Mouse (Mus musculus) stomach, postnatal 0 days (tissue): ENCODE measurements at regions not wholly inside any gene's neighbourhood (a gene's known extent, or its start where the extent isn't known, plus 50 kb on each side); places are given as distances from the start of the nearest gene placed in this dataset.
A peak's percentile ranks its signal among the peaks of the same experiment; 100 is the strongest.

Experiments used
- ATAC-seq: fragments of 200-750 bp; cut with Nextera tagmentation; 2 replicates; pipeline ENCODE4 v1.8.0; 2017; ENCODE audit not compliant: low FRiP score, low TSS enrichment
- DNase-seq: peaks from one replicate; pipeline ENCODE4 v3.0.0-alpha.2; 2016; ENCODE audit warnings: low spot score
- H3K27ac ChIP-seq: fragments of 300-500 bp; sonication (generic); replicated peaks from 2 replicates; pipeline ENCODE4 v1.5.1; 2014; ENCODE audit warnings: mild to moderate bottlenecking, control low read depth
- H3K27me3 ChIP-seq: fragments of 300-500 bp; sonication (generic); 2 replicates; pipeline ENCODE4 v1.6.1; 2014; ENCODE audit warnings: low read length; ENCODE audit not compliant: control insufficient read depth, insufficient read depth
- H3K36me3 ChIP-seq: fragments of 300-500 bp; sonication (generic); 2 replicates; pipeline ENCODE4 v1.6.1; 2014; ENCODE audit warnings: low read length, mixed read lengths; ENCODE audit not compliant: control insufficient read depth, insufficient read depth
- H3K4me1 ChIP-seq: fragments of 300-500 bp; sonication (generic); replicated peaks from 2 replicates; pipeline ENCODE4 v1.6.1; 2014; ENCODE audit warnings: antibody characterized with exemption; ENCODE audit not compliant: control insufficient read depth, insufficient read depth
- H3K4me2 ChIP-seq: fragments of 300-500 bp; sonication (generic); replicated peaks from 2 replicates; pipeline ENCODE4 v1.6.1; 2014; ENCODE audit warnings: low read depth, mild to moderate bottlenecking, control low read depth, moderate library complexity
- H3K4me3 ChIP-seq: fragments of 300-500 bp; sonication (generic); 2 replicates; pipeline ENCODE4 v1.5.1; 2014; ENCODE audit warnings: low read depth, low read length, control low read depth
- H3K9ac ChIP-seq: fragments of 300-500 bp; sonication (generic); 2 replicates; pipeline ENCODE4 v1.6.1; 2014; ENCODE audit warnings: mild to moderate bottlenecking, low read length, control low read depth, mixed read lengths
- H3K9me3 ChIP-seq: fragments of 300-500 bp; sonication (generic); 2 replicates; pipeline ENCODE4 v1.6.1; 2016; ENCODE audit warnings: low read length; ENCODE audit not compliant: control insufficient read depth
- CTCF ChIP-seq: IDR thresholded peaks from 2 replicates; pipeline ENCODE4 v1.5.1; 2016; ENCODE audit warnings: antibody characterized with exemption, low read depth, mild to moderate bottlenecking, moderate library complexity
- EP300 ChIP-seq: optimal IDR thresholded peaks from 2 replicates; pipeline ENCODE3; 2016; ENCODE audit warnings: antibody characterized with exemption
- WGBS: fragments of 180-500 bp; shearing (Covaris S2); extraction: QIAGEN DNeasy Blood & Tissue Kit; methylation state at CpG from one replicate; pipeline ENCODE4 v1.1.7; 2014; 5-methylcytosine and 5-hydroxymethylcytosine counted together

DNA sequence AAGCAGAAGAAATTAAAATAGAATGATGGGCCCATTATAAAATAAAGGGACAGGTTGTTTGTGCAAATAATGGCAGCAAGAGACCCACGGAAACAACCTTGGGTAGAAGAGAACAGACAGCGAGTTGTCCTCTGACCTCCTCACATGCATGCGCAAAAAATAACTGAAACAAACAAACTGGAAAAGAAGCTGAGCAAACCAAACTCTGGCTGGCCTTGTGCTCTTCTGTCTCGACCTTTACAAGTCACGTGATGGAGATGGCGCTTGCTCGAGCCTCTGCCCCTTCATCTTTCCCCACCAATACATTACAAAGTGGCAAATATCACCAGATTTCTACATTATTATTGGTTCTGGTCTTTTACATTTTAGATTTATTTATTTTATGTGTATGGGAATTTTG, 59.3 kb downstream of the Hoxa1 start:
- Histone ChIP-seq H3K27me3 (no peaks in the 10 kb centered on the region), H3K4me1 (no peaks in the 10 kb centered on the region), H3K36me3 (no peaks in the 10 kb centered on the region), H3K9ac (no peak overlapping the region), H3K4me3 (no peak overlapping the region), H3K4me2 (no peak overlapping the region), H3K9me3 (no peaks in the 10 kb centered on the region), H3K27ac (no peak overlapping the region)
- ATAC-seq = no peak
- TF ChIP-seq EP300 = no peak
- no peak for TF ChIP-seq CTCF
- WGBS = 88% methylated on average over 7 of the region's 7 CpGs
- no peak for DNase-seq

DNA sequence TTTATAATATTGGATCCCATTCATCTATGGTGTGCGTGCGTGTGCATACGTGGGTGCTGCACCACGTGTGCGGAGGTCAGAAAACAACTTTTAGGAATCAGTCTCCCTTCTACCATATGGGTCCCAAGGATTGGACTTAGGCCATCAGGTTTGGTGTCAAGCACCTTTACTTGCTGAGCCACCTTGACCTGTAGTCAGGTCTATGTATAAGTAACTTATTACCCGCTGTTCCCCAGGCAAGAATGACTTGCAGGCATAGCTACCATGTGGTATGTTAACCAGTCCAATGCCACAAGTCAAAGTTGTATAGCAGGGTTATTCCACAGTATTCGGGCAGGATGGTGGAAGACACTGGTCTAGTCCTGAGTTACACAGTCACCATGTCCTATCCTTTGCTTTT, 62.5 kb downstream of the Hoxa1 start:
- ATAC-seq (no peak), DNase-seq (no peak)
- no peaks in the 10 kb centered on the region for H3K27me3 ChIP-seq
- no peak overlapping the region for H3K9ac ChIP-seq
- H3K4me2 ChIP-seq = no peak overlapping the region
- no peaks in the 10 kb centered on the region for H3K36me3 ChIP-seq
- WGBS = 94% methylated on average over 7 of the region's 7 CpGs
- H3K27ac ChIP-seq = no peak overlapping the region
- no peaks in the 10 kb centered on the region for H3K4me1 ChIP-seq
- no peaks in the 10 kb centered on the region for H3K9me3 ChIP-seq
- no peak for TF ChIP-seq CTCF
- TF ChIP-seq EP300 = no peak
- no peak overlapping the region for H3K4me3 ChIP-seq

DNA sequence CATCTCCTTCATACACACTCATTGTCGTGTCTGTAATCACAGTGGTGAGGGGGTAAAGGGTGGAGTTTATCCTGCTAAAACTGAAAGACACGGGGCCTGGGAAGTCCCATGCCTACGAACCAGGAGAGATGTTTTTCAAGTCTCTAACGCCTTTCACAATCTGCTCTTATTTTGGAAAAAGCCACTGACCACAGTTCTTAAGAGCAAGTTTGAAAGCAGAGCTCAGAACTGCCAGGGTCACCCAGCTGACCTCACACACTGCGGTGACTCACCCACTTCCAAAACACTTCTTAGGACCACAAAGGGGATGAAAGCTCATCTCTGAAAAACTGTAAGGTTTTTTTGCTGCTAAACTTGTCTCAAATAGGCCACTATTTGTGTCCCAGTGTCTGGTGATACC, 66.7 kb downstream of the Hoxa1 start:
- H3K27ac ChIP-seq = no peak overlapping the region
- DNase-seq (no peak), ATAC-seq (no peak)
- H3K9ac ChIP-seq = no peak overlapping the region
- H3K4me3 ChIP-seq = no peak overlapping the region
- no peaks in the 10 kb centered on the region for H3K4me1 ChIP-seq
- no peaks in the 10 kb centered on the region for H3K9me3 ChIP-seq
- TF ChIP-seq CTCF = no peak
- no peak for TF ChIP-seq EP300
- H3K4me2 ChIP-seq = no peak overlapping the region
- no peaks in the 10 kb centered on the region for H3K27me3 ChIP-seq
- WGBS = 46% methylated on average over 5 of the region's 5 CpGs
- H3K36me3 ChIP-seq = no peaks in the 10 kb centered on the region

GRCm38 (mm10) chr6:52085932-52086643, 72.0 kb downstream of the Hoxa1 start:
- Histone ChIP-seq H3K9me3 (no peaks in the 10 kb centered on the region), H3K4me3 (no peak overlapping the region), H3K4me1 (no peaks in the 10 kb centered on the region), H3K27me3 (no peaks in the 10 kb centered on the region), H3K36me3 (no peaks in the 10 kb centered on the region), H3K27ac (no peak overlapping the region), H3K4me2 (no peak overlapping the region), H3K9ac (no peak overlapping the region)
- TF ChIP-seq EP300 = no peak
- peak; percentile 33; the same call in 1 of the 2 replicates for TF ChIP-seq CTCF
- ATAC-seq (no peak), DNase-seq (no peak)
- WGBS = 51% methylated on average over 17 of the region's 17 CpGs

DNA sequence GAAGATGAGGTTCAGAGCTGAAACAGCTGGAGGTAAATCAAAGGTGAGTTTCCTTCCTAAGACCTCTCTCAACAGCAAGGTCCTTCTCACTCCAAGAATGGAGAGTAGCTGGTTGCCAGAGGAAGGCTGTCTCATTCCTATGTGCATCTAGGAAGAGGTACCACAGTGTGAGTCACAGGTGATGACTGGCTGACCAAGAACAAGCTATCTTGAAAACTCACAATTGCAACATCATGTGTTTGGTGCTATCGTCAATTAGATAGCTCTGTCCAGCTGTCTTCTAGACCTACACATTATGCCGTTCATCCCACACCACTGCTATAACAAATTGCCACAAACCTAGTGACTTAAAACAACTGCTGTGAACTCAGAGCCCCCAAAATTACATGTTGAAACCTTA, 72.3 kb upstream of the Skap2 start:
- Histone ChIP-seq H3K27ac (no peak overlapping the region), H3K4me3 (no peak overlapping the region), H3K27me3 (no peaks in the 10 kb centered on the region), H3K9me3 (no peaks in the 10 kb centered on the region), H3K9ac (no peak overlapping the region), H3K4me1 (no peaks in the 10 kb centered on the region), H3K4me2 (no peak overlapping the region), H3K36me3 (no peaks in the 10 kb centered on the region)
- no peak for ATAC-seq
- DNase-seq = no peak
- no peak for TF ChIP-seq EP300
- no peak for TF ChIP-seq CTCF
- 90% methylated on average over 2 of the region's 2 CpGs for WGBS

- TF ChIP-seq CTCF = no peak
- no peaks in the 10 kb centered on the region for H3K27me3 ChIP-seq
- no peak for DNase-seq
- no peak overlapping the region for H3K4me3 ChIP-seq
- H3K27ac ChIP-seq = no peak overlapping the region
- H3K9me3 ChIP-seq = no peaks in the 10 kb centered on the region
- H3K9ac ChIP-seq = no peak overlapping the region
- no peaks in the 10 kb centered on the region for H3K36me3 ChIP-seq
- ATAC-seq = no peak
- H3K4me1 ChIP-seq = no peaks in the 10 kb centered on the region
- H3K4me2 ChIP-seq = no peak overlapping the region
- 25% methylated on average over 7 of the region's 7 CpGs for WGBS
These were observed 67.2 kb upstream of the Skap2 start for GRCm38 (mm10) chr6:52079501-52079900.
